Mouse (Mus musculus): ENCODE measurements around the gene Zfp575. TPM values are rescaled to one million over a fixed set of nuclear protein-coding genes. Genes with fewer than 3 reads are reported as not detected.

Gene Zfp575
- total RNA-seq, 1 experiment = 0.22 TPM

GRCm38 (mm10) chr7:24629672-24630071 lies 42.2 kb upstream of the Zfp575 start:
- no peak overlapping the region for H3K4me3 ChIP-seq (ENCODE audit: insufficient read depth in 1 of 2, low read depth in 1 of 2, low read length in 2 of 2, poor library complexity in 1 of 2, severe bottlenecking in 1 of 2)
- peaks cover 2 to 19% of the 10 kb centered on the region in 2 experiments; a peak in 2 of 4 replicates for H3K4me1 ChIP-seq (ENCODE audit: control insufficient read depth in 2 of 2, insufficient read depth in 2 of 2, low read length in 2 of 2, poor library complexity in 1 of 2)
- H3K9ac ChIP-seq (ENCODE audit: insufficient read depth, low read depth, low read length, poor library complexity, severe bottlenecking) = no peak overlapping the region
- H3K36me3 ChIP-seq (ENCODE audit: control insufficient read depth, insufficient read depth, low read length, poor library complexity, severe bottlenecking) = no peaks in the 10 kb centered on the region
- H3K27ac ChIP-seq (ENCODE audit: insufficient read depth, low read depth, low read length, poor library complexity, severe bottlenecking) = no peak overlapping the region
- in situ Hi-C loops (cut with MboI; ENCODE audit: low sequenced_read_pairs in 2 of 2, unreplicated experiment in 2 of 2) = no loop called here
- no peaks in the 10 kb centered on the region for H3K9me3 ChIP-seq (ENCODE audit: control insufficient read depth, insufficient read depth, low read depth, low read length)
- no peak for TF ChIP-seq ZC3H11A (IDR thresholded peaks at IDR 0.05; ENCODE audit: borderline replicate concordance, low read depth, low read length)
- no peak for TF ChIP-seq HCFC1 (IDR thresholded peaks at IDR 0.05; ENCODE audit: borderline replicate concordance, insufficient read depth, low read length)
- TF ChIP-seq ZNF384 (IDR thresholded peaks at IDR 0.05; ENCODE audit: low read depth, low read length) = no peak
- no peak for TF ChIP-seq MAFK (IDR thresholded peaks at IDR 0.05; ENCODE audit: insufficient read depth, low read depth, low read length)
- no peak for TF ChIP-seq CHD2 (IDR thresholded peaks at IDR 0.05; ENCODE audit: low read depth, low read length)
- no peak for DNase-seq (ENCODE audit: low read depth, low spot score)

GRCm38 (mm10) chr7:24628685-24629610 lies 41.5 kb upstream of the Zfp575 start:
- H3K9ac ChIP-seq (ENCODE audit: insufficient read depth, low read depth, low read length, poor library complexity, severe bottlenecking) = peak overlapping the region; percentile 68
- peak; percentile 79 for DNase-seq (ENCODE audit: low read depth, low spot score)
- peaks cover 2 to 19% of the 10 kb centered on the region in 2 experiments; a peak in 2 of 4 replicates for H3K4me1 ChIP-seq (ENCODE audit: control insufficient read depth in 2 of 2, insufficient read depth in 2 of 2, low read length in 2 of 2, poor library complexity in 1 of 2)
- in situ Hi-C loops (cut with MboI; ENCODE audit: low sequenced_read_pairs in 2 of 2, unreplicated experiment in 2 of 2) = no loop called here
- H3K36me3 ChIP-seq (ENCODE audit: control insufficient read depth, insufficient read depth, low read length, poor library complexity, severe bottlenecking) = no peaks in the 10 kb centered on the region
- TF ChIP-seq HCFC1 (IDR thresholded peaks at IDR 0.05; ENCODE audit: borderline replicate concordance, insufficient read depth, low read length) (no peak), CHD2 (IDR thresholded peaks at IDR 0.05; ENCODE audit: low read depth, low read length) (0 out of 2 replicates have a peak, but pooled peaks have one; percentile 13), ZC3H11A (IDR thresholded peaks at IDR 0.05; ENCODE audit: borderline replicate concordance, low read depth, low read length) (no peak), MAFK (IDR thresholded peaks at IDR 0.05; ENCODE audit: insufficient read depth, low read depth, low read length) (no peak), ZNF384 (IDR thresholded peaks at IDR 0.05; ENCODE audit: low read depth, low read length) (no peak)
- no peak overlapping the region; the same call in 1 of the 2 replicates for H3K27ac ChIP-seq (ENCODE audit: insufficient read depth, low read depth, low read length, poor library complexity, severe bottlenecking)
- no peaks in the 10 kb centered on the region for H3K9me3 ChIP-seq (ENCODE audit: control insufficient read depth, insufficient read depth, low read depth, low read length)
- peak overlapping the region; percentile 11 to 43; a peak in 2 of 4 replicates for H3K4me3 ChIP-seq (ENCODE audit: insufficient read depth in 1 of 2, low read depth in 1 of 2, low read length in 2 of 2, poor library complexity in 1 of 2, severe bottlenecking in 1 of 2)

- TF ChIP-seq ZC3H11A (IDR thresholded peaks at IDR 0.05; ENCODE audit: borderline replicate concordance, low read depth, low read length) (no peak), HCFC1 (IDR thresholded peaks at IDR 0.05; ENCODE audit: borderline replicate concordance, insufficient read depth, low read length) (no peak), MAFK (IDR thresholded peaks at IDR 0.05; ENCODE audit: insufficient read depth, low read depth, low read length) (no peak), CHD2 (IDR thresholded peaks at IDR 0.05; ENCODE audit: low read depth, low read length) (no peak), ZNF384 (IDR thresholded peaks at IDR 0.05; ENCODE audit: low read depth, low read length) (no peak)
- DNase-seq (ENCODE audit: low read depth, low spot score) = no peak
- Histone ChIP-seq H3K9me3 (ENCODE audit: control insufficient read depth, insufficient read depth, low read depth, low read length) (no peaks in the 10 kb centered on the region), H3K27ac (ENCODE audit: insufficient read depth, low read depth, low read length, poor library complexity, severe bottlenecking) (no peak overlapping the region), H3K9ac (ENCODE audit: insufficient read depth, low read depth, low read length, poor library complexity, severe bottlenecking) (no peak overlapping the region), H3K36me3 (ENCODE audit: control insufficient read depth, insufficient read depth, low read length, poor library complexity, severe bottlenecking) (no peaks in the 10 kb centered on the region; the same call in 1 of the 2 replicates), H3K4me1 (ENCODE audit: control insufficient read depth in 2 of 2, insufficient read depth in 2 of 2, low read length in 2 of 2, poor library complexity in 1 of 2) (peaks cover 0 to 6% of the 10 kb centered on the region in 2 experiments; a peak in 2 of 4 replicates), H3K4me3 (ENCODE audit: insufficient read depth in 1 of 2, low read depth in 1 of 2, low read length in 2 of 2, poor library complexity in 1 of 2, severe bottlenecking in 1 of 2) (no peak overlapping the region)
- in situ Hi-C loops (cut with MboI; ENCODE audit: low sequenced_read_pairs in 2 of 2, unreplicated experiment in 2 of 2) = loop anchor here in 1 of 2 experiments (25.0 kb wide), 1 partner anchor 339 kb away; the partner anchor contains the start of gene Rabac1
These were observed 35.5 kb upstream of the Zfp575 start for GRCm38 (mm10) chr7:24622967-24623366.

- Histone ChIP-seq H3K9me3 (ENCODE audit: control insufficient read depth, insufficient read depth, low read depth, low read length) (no peaks in the 10 kb centered on the region), H3K36me3 (ENCODE audit: control insufficient read depth, insufficient read depth, low read length, poor library complexity, severe bottlenecking) (no peaks in the 10 kb centered on the region; the same call in 1 of the 2 replicates), H3K9ac (ENCODE audit: insufficient read depth, low read depth, low read length, poor library complexity, severe bottlenecking) (no peak overlapping the region), H3K27ac (ENCODE audit: insufficient read depth, low read depth, low read length, poor library complexity, severe bottlenecking) (no peak overlapping the region), H3K4me3 (ENCODE audit: insufficient read depth in 1 of 2, low read depth in 1 of 2, low read length in 2 of 2, poor library complexity in 1 of 2, severe bottlenecking in 1 of 2) (no peak overlapping the region), H3K4me1 (ENCODE audit: control insufficient read depth in 2 of 2, insufficient read depth in 2 of 2, low read length in 2 of 2, poor library complexity in 1 of 2) (peaks cover 0 to 6% of the 10 kb centered on the region in 2 experiments; a peak in 2 of 4 replicates)
- no peak for TF ChIP-seq ZC3H11A (IDR thresholded peaks at IDR 0.05; ENCODE audit: borderline replicate concordance, low read depth, low read length)
- no peak for TF ChIP-seq MAFK (IDR thresholded peaks at IDR 0.05; ENCODE audit: insufficient read depth, low read depth, low read length)
- no peak for TF ChIP-seq HCFC1 (IDR thresholded peaks at IDR 0.05; ENCODE audit: borderline replicate concordance, insufficient read depth, low read length)
- TF ChIP-seq ZNF384 (IDR thresholded peaks at IDR 0.05; ENCODE audit: low read depth, low read length) = no peak
- TF ChIP-seq CHD2 (IDR thresholded peaks at IDR 0.05; ENCODE audit: low read depth, low read length) = no peak
- DNase-seq (ENCODE audit: low read depth, low spot score) = no peak
- in situ Hi-C loops (cut with MboI; ENCODE audit: low sequenced_read_pairs in 2 of 2, unreplicated experiment in 2 of 2) = loop anchor here in 1 of 2 experiments (25.0 kb wide), 1 partner anchor 341 kb away; the partner anchor contains the start of gene Rabac1
These were observed 33.8 kb upstream of the Zfp575 start for GRCm38 (mm10) chr7:24621193-24621592.

Measured in ES-E14 (cell line).